Mouse (Mus musculus) CH12.LX (cell line): ENCODE results near the gene Ovol3.

ENCODE experiments used
- CTCF ChIP-seq, 2 experiments: IDR thresholded peaks in 1 of 2; conservative IDR thresholded peaks in 1 of 2; 2 replicates each; pipeline ENCODE4 v1.5.1; 2011 to 2012; ENCODE audit warnings: low read depth in 2 of 2, low read length in 2 of 2, improper control_type of control experiment in 1 of 2, inconsistent platforms in 1 of 2, mild to moderate bottlenecking in 1 of 2, moderate library complexity in 1 of 2
- EP300 ChIP-seq: IDR thresholded peaks from 2 replicates; pipeline ENCODE4 v1.6.1; 2011; ENCODE audit warnings: low read length, improper control_type of control experiment
- GABPA ChIP-seq: IDR thresholded peaks from 2 replicates; pipeline ENCODE4 v1.6.1; 2012; ENCODE audit warnings: low read depth, low read length, improper control_type of control experiment, inconsistent platforms; ENCODE audit not compliant: insufficient replicate concordance
- HCFC1 ChIP-seq: IDR thresholded peaks from 2 replicates; pipeline ENCODE4 v1.6.1; 2012; ENCODE audit warnings: low read depth, mild to moderate bottlenecking, inconsistent platforms, low read length, improper control_type of control experiment
- KAT2A ChIP-seq: IDR thresholded peaks from 2 replicates; pipeline ENCODE4 v1.6.1; 2012; ENCODE audit warnings: low read length, improper control_type of control experiment, inconsistent platforms; ENCODE audit not compliant: insufficient replicate concordance
- MAFK ChIP-seq: IDR thresholded peaks from 2 replicates; pipeline ENCODE4 v1.6.1; 2011; ENCODE audit warnings: low read length, improper control_type of control experiment; ENCODE audit not compliant: insufficient replicate concordance
- MYC ChIP-seq: IDR thresholded peaks from 2 replicates; pipeline ENCODE4 v1.6.1; 2011; ENCODE audit warnings: low read depth, mild to moderate bottlenecking, improper control_type of control experiment, low read length
- POLR2A ChIP-seq: IDR thresholded peaks from 2 replicates; pipeline ENCODE4 v1.6.1; 2011; ENCODE audit warnings: low read depth, mild to moderate bottlenecking, improper control_type of control experiment, low read length
- POLR2AphosphoS2 ChIP-seq: IDR thresholded peaks from 2 replicates; pipeline ENCODE4 v1.6.1; 2011; ENCODE audit warnings: low read depth, low read length, improper control_type of control experiment
- RAD21 ChIP-seq: IDR thresholded peaks from 2 replicates; pipeline ENCODE4 v1.6.1; 2011; ENCODE audit warnings: low read depth, mild to moderate bottlenecking, low read length, improper control_type of control experiment, moderate library complexity
- SIN3A ChIP-seq: IDR thresholded peaks from 2 replicates; pipeline ENCODE4 v1.6.1; 2012; ENCODE audit warnings: low read length, improper control_type of control experiment, inconsistent platforms

DNA sequence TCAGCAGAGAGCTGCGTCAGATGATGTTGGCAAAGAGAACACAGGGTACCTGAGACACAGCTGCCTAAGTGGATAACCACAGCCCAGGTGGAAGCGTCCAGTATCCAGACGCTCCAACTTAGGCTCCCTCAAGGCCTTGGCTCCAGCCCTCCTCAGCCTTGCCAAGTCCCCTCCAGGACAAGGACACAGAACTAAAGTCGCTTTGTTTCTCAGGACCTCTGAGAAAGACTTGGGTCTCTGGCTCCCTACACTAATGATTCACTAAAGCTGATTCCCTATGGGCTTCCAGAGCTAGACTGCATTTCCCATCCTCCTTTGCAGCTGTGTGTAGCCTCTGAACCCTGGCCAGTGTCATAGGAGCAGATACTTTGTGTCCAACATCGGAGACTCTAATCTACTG lies 35.3 kb downstream of the Ovol3 start:
- TF ChIP-seq POLR2AphosphoS2 (no peak), RAD21 (no peak), MYC (no peak), SIN3A (no peak), GABPA (no peak), EP300 (no peak), CTCF (conservative IDR thresholded peaks at IDR 0.05 in 1 of 2, IDR thresholded peaks at IDR 0.05 in 1 of 2; ENCODE audit: low read depth in 2 of 2, low read length in 2 of 2) (no peak), MAFK (no peak), POLR2A (no peak), KAT2A (no peak), HCFC1 (no peak)
